Mouse (Mus musculus) erythroid progenitor cell, adult 5-6 weeks (primary cell): Measurements from ENCODE around the gene Dph2. TPM values are rescaled to one million over a fixed set of nuclear protein-coding genes. Genes with fewer than 3 reads are reported as not detected.
A peak's percentile ranks its signal among the peaks of the same experiment; 100 is the strongest.

Experiments
- ATAC-seq: replicated peaks from 2 replicates; pipeline ENCODE4 v1.8.0; 2016; ENCODE audit warnings: moderate number of reproducible peaks, mild to moderate bottlenecking, moderate TSS enrichment, inconsistent platforms; ENCODE audit not compliant: poor library complexity, low FRiP score, severe bottlenecking
- total RNA-seq, 2 experiments: library from RNA; stranded (forward) in 1 of 2; stranded (reverse) in 1 of 2; fragments of 150-400 nt in 1 of 2; fragments of 186-747, 209-891 nt in 1 of 2; gene quantifications; 2 replicates each; pipeline versions ENCODE4 v1.2.3 to v1.2.4; 2015 to 2017; ENCODE audit warnings: low replicate concordance in 2 of 2

Gene Dph2
- total RNA-seq (2015; ENCODE audit: low replicate concordance) (0.72 and 0.84 TPM in 2 replicates), total RNA-seq (2017; ENCODE audit: low replicate concordance) (1.2 and 5.9 TPM in 2 replicates)

GRCm38 (mm10) chr4:117891738-117892161 is at the start of gene Dph2:
TSS of gene Dph2 (minus strand) at chr4:117892032.
- ATAC-seq: peak; percentile 87

GRCm38 (mm10) chr4:117936964-117937363 is 45.1 kb upstream of the Dph2 start:
- no peak for ATAC-seq

GRCm38 (mm10) chr4:117934081-117934480 is 42.2 kb upstream of the Dph2 start:
- ATAC-seq: no peak

GRCm38 (mm10) chr4:117933248-117933647 is 41.4 kb upstream of the Dph2 start:
- no peak for ATAC-seq

GRCm38 (mm10) chr4:117929391-117929881 is 37.6 kb upstream of the Dph2 start, which contains the start of gene Artn:
TSS of gene Artn (minus strand) at chr4:117929763.
- peak; percentile 17; the same call in 1 of the 2 replicates for ATAC-seq

- peak; percentile 87 for ATAC-seq
Observed at GRCm38 (mm10) chr4:117928699-117929241, 36.9 kb upstream of the Dph2 start.

- ATAC-seq: peak; percentile 57
Observed at GRCm38 (mm10) chr4:117928234-117928633, 36.4 kb upstream of the Dph2 start.

GRCm38 (mm10) chr4:117926545-117927482 is 35.0 kb upstream of the Dph2 start:
- ATAC-seq: no peak

- ATAC-seq: no peak
Observed at GRCm38 (mm10) chr4:117924916-117925315, 33.1 kb upstream of the Dph2 start.

GRCm38 (mm10) chr4:117923450-117923849 is 31.6 kb upstream of the Dph2 start:
- ATAC-seq: no peak

GRCm38 (mm10) chr4:117921358-117921757 is 29.5 kb upstream of the Dph2 start:
- ATAC-seq: no peak

GRCm38 (mm10) chr4:117918762-117919161 is 26.9 kb upstream of the Dph2 start:
- no peak for ATAC-seq

- no peak for ATAC-seq
Observed at GRCm38 (mm10) chr4:117918261-117918660, 26.4 kb upstream of the Dph2 start.

GRCm38 (mm10) chr4:117917847-117918246 is 26.0 kb upstream of the Dph2 start:
- ATAC-seq: no peak

- no peak for ATAC-seq
Observed at GRCm38 (mm10) chr4:117917402-117917801, 25.6 kb upstream of the Dph2 start.

GRCm38 (mm10) chr4:117916386-117916785 is 24.6 kb upstream of the Dph2 start:
- no peak for ATAC-seq

- ATAC-seq: peak; percentile 21
Observed at GRCm38 (mm10) chr4:117915489-117916105, 23.8 kb upstream of the Dph2 start.

- ATAC-seq: peak; percentile 92
Observed at GRCm38 (mm10) chr4:117914591-117915442, 23.0 kb upstream of the Dph2 start, which contains the start of gene Ipo13. TSS of gene Ipo13 (minus strand) at chr4:117914999.

GRCm38 (mm10) chr4:117914031-117914430 is 22.2 kb upstream of the Dph2 start:
- ATAC-seq: peak; percentile 23
